Mouse (Mus musculus) bone marrow macrophage, adult 2 months (primary cell): ENCODE measurements around the gene Pdzd2.

Experiments
- CTCF ChIP-seq: IDR thresholded peaks from 2 replicates; pipeline ENCODE4 v1.5.1; 2012; ENCODE audit warnings: low read depth, mild to moderate bottlenecking, low read length, moderate library complexity
- POLR2A ChIP-seq: IDR thresholded peaks from 2 replicates; pipeline ENCODE4 v1.6.1; 2012; ENCODE audit warnings: mild to moderate bottlenecking, low read depth, low read length, borderline replicate concordance

- TF ChIP-seq CTCF: no peak
- no peak for TF ChIP-seq POLR2A
Measured at GRCm38 (mm10) chr15:12549919-12550305, 189.8 kb downstream of the Pdzd2 start.
